Mouse (Mus musculus) layer of hippocampus, postnatal 25 days (tissue): ENCODE data around the gene 4930426L09Rik. TPM values are rescaled to one million over a fixed set of nuclear protein-coding genes. Genes with fewer than 3 reads are reported as not detected.
"Not testable (repeated sequence)": the region's sequence is repeated elsewhere in the genome, so short reads cannot be mapped to it uniquely, and the experiment has no call there.

Source experiments
- DNase-seq, 2 experiments: peaks; one replicate each; pipeline ENCODE4 v3.0.0; 2022; ENCODE audit warnings: mixed read lengths in 2 of 2, low spot score in 1 of 2; ENCODE audit errors: extremely low spot score in 1 of 2
- total RNA-seq, 2 experiments: library from RNA; stranded (reverse); gene quantifications; 2 replicates each; pipeline ENCODE4 v1.2.3; 2021

Gene 4930426L09Rik
- total RNA-seq, 2 experiments from 2014 or later, result 1.2 to 1.3 TPM

DNA sequence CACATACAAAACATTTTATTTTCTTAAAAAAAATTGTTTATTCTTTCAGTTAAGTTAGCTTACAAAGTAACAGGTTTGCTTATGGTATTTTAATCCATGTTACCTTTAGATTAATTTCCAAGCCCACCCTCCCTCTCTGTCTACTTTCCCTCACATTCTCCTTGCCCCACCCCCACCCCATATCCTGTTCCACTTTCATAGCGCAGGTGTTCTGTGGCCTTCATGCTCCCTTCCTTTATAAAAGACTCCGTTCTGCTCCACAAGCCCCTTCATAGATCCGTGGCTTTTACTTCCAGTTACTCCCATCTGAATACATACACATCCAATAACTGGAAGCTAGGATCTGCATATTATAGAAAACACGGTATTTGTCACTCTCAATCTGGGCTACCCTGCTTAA lies 9.4 kb downstream of the 4930426L09Rik start:
- DNase-seq, result no peak

DNA sequence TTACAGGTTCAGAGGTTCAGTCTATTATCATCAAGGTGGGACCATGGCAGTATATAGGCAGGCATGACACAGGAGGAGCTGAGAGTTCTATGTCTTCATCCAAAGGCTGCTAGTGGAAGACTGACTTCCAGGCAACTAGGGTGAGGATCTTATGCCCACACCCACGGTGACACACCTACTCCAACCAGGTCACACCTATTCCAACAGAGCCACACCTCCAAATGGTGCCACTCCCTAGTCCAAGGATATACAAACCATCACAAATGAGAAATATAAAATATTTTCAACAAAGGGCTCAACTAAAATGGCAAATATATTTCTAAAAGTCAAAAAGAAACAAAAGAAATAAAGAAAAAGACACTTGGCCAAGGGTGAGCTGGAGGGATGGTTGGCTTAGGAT lies 12.4 kb downstream of the 4930426L09Rik start:
- not testable (repeated sequence) for DNase-seq

DNA sequence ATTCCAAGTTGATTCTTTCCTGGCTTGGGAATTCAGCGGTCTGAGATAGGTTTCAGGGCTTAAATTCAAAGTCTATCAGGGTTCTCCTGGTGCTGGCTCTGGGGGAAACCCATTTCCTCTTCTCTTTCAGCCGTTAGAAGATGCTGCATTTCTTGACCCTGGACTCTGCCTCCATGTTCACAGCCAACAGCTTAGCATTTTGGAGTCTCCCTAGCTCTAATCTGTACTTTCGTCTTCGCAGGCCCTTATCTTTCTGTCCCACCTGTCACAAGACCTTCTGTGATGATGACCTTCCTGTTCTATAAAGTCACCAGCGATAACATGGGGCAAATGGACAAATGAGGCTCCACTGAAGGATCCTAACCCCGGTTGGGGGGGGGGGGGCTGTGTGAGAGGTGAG lies 13.3 kb downstream of the 4930426L09Rik start:
- DNase-seq, result no peak

DNA sequence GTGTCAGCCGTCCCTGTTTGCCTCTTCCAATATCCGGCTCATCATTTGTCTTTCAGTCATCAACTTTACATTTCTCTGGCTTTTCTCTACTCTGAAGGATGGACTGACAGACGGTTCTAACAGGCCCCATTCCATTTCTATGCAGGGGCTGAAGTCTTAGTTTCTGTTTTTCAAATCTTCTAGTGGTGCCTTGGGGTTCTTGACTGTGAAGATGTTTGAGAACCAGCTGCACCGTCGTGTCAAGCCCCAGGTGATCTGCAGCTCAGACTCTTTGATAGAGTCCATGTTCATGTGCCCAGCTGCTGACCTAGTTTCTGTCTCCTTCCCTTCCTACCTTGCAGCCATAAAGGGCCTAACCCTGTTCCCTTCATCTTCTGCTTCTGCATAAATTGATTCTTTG lies 18.2 kb downstream of the 4930426L09Rik start:
- DNase-seq, result no peak

DNA sequence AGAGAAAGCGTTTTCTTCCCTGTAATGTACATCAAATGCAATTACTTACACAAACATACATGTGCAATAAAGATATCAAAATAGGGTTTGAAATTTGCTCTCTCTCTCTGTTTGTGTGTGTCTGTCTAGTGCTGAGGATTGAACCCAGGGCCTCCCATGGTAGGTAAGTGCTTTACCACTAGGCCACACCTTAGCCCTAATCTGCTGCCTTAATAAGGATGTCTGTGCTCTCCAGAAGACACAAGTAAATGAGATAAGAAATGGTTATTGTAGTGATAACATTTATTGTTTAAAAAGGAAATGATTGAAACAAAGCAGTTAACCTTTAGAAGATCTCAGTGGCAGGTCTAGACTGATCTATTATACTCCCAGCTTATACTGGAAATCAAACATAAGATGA lies 18.7 kb downstream of the 4930426L09Rik start:
- no peak for DNase-seq

DNA sequence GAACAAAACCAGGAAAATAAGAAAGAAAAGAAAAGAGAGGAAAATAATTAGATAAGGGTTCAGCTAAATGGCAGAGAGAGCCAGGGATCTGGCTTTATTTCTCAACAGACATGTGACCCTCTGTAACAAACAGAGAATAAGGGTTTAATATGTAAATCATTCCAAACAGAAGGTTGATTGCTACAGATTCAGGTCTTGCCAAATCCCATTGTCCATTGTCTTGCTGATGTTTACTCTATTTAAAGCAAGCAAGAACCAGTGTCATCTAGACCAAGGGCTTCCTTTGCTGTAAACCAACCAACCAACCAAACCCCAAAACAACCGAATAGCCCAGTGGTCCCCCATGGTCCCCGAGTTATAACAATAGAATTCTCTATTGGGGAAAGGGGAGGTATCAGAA lies 19.9 kb downstream of the 4930426L09Rik start:
- DNase-seq, result no peak

DNA sequence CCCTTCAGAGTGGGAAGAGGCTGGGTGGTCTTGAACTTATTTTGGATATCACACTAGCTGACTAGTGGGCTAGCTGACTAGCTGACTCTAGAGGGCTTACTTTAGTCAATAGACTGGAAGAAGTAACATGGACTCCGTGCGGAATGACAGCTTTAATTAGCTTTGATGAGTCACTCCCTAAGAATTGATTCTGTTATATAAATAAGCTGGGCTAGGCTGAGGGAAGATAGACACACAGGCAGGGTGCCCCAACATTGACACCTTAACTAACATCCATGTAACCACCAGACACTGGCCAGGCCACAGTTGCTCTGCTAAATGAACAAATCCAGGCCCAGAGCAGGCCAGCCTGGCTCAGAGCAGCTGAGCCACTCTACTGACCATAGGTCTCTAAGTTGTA lies 26.7 kb downstream of the 4930426L09Rik start:
- DNase-seq, result no peak

DNA sequence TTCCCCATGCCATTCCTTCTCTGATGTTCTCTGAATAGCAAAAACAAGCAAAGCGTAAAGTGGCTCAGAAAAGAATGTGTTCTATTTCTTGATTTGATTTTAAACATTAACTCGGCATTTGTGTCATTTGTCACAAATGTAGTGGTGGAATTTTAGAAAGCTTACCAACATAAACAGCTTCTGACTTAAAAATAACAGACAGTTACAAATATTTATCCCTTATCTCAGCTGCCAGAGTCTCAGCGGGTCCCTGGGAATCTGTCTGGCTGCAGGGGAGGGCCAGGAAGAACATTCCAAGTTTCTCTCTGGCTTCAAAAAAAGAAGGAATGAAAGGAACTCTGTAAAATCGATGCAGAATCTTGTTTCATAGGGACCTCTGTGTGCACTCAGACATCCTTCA lies 39.3 kb downstream of the 4930426L09Rik start:
- DNase-seq, result no peak

DNA sequence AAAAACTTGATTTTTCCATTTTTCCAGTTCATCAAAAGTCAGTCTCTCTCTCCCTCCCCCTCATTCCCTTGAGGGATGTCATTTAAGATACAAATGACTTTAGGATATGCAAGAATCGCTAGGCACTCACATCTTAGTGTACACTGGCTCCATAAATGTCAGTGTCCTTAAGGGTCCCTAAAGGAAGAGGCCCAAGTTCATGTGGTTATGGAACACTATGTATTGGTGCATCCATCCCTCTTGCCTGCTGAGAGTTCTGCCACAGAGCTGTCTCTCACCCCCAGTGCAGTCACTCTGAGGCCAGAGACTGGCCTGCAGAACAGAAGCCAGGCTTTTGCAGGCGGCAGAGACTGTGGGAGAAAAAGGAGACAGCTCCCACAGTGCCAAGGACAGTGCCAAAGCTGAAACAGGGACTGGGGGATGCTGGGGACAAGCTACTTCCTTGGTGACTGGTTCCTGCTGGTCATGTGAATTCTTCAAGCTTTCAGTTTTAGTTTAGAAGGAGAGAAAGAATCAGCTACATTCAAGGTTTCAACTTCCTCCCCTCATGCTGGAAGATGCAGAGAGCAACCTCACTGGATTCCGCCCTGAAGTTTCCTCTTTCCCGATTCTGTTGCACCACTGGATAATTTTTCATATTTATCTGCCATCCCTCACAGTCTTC lies 39.9 kb downstream of the 4930426L09Rik start:
- no peak for DNase-seq

DNA sequence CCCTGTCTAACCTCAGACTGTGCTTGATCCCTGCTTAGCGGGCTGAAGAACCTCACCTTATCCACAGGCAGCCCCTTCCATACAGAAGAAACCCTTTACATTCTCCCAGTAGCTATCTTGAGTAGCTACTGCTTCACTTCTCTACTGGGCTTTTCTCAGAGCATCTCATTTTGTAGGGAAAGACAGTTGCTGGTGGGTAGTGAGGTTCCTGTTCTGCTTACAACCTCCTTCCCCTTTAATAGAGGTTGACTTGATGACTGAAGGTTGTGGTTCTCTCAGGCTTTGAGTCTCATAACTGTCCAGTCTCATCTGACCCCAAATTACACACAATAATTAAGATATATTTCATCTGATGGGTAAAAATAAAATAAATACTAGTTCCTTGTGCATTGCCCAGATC lies 50.1 kb downstream of the 4930426L09Rik start:
- no peak for DNase-seq

DNA sequence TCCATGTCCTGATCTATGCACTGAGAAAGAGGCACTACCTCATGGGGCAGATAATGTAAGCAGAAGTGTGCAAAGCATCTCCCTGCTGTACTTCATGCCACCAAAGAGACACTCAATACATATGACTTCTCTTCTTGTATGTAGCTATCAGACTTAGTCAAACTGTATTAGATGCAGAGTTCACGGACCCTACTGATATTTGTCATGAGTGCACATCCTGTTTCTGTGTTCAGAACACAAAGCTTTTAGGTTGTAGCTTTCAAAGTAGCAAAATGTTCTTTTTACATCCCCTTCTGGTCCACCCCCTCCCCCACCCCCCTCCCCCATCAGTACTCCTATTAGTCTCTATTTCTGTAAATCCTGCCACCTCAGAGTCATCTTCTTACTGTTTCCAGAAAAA lies 51.2 kb downstream of the 4930426L09Rik start:
- no peak for DNase-seq

Other genes starting within 250 kb of the 4930426L09Rik start
- 10 to 100 TPM; 47.9 to 54.1 TPM for gene Pip4k2a, start 217 bp upstream of the 4930426L09Rik start, total RNA-seq
- under 1 TPM; 0.39 to 0.66 TPM for gene Armc3, start 201.0 kb downstream of the 4930426L09Rik start, total RNA-seq